Mouse (Mus musculus) G1E (cell line): ENCODE results near the gene Kcnip2.

Experiments
- CTCF ChIP-seq: IDR thresholded peaks from 2 replicates; pipeline ENCODE4 v1.5.1; 2012; ENCODE audit warnings: low read depth, low read length, inconsistent platforms, mixed read lengths
- GATA1 ChIP-seq: IDR thresholded peaks from 2 replicates; pipeline ENCODE4 v1.6.1; 2012; ENCODE audit warnings: borderline replicate concordance, low read length, inconsistent platforms, mixed read lengths
- GATA2 ChIP-seq: IDR thresholded peaks from 2 replicates; pipeline ENCODE4 v1.6.1; 2012; ENCODE audit warnings: low read depth, low read length, inconsistent platforms, borderline replicate concordance
- POLR2AphosphoS5 ChIP-seq: IDR thresholded peaks from 2 replicates; pipeline ENCODE4 v1.6.1; 2012; ENCODE audit warnings: low read depth, low read length, inconsistent platforms; ENCODE audit not compliant: insufficient replicate concordance
- TAL1 ChIP-seq: conservative IDR thresholded peaks from 2 replicates; pipeline ENCODE4 v1.6.1; 2012; ENCODE audit warnings: low read depth, low read length, inconsistent platforms, mixed read lengths

DNA sequence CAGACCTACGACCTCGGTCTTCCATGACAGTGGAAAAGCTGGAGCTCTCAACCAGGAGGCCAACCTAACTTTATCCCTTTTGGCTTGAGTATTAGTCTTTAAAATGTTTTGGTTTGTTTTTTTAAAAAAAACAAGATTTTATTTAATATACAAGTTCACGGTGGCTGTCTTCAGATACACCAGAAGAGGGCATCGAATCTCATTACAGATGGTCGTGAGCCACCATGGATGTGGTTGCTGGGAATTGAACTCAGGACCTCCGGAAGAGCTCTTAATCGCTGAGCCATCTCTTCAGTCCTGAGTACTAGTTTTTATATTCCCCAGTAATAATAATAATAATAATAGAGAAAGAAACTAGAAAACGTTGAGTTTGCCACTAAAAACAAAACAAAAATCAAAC is 34.2 kb downstream of the Kcnip2 start:
- TF ChIP-seq CTCF (no peak), POLR2AphosphoS5 (no peak), GATA1 (no peak), GATA2 (no peak), TAL1 (no peak)
